Mouse (Mus musculus): Measurements from ENCODE around the gene Arhgap27. TPM values are rescaled to one million over a fixed set of nuclear protein-coding genes. Genes with fewer than 3 reads are reported as not detected.

Gene Arhgap27
- total and polyA plus RNA-seq, 3 experiments: 11.8 to 30.9 (median 26.1) TPM

DNA sequence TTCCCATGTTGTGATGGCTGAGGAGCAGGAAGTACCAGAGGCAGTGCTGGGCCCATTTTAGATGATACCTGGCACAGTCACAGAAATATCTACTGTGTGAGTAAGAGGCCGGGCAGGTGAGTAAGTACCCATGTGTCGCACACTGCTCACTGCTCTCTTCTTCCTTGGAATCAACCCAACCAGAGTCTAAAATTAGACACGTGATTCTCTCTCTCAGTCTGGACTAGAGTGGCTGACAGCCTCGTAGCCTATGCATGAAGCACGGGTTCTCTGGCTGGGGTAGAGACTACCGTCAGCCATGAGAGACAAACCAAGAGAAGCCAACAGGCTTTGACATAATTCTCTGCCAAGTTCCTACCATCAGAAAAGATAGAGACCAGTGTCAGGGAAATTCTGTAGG, 14.8 kb upstream of the Arhgap27 start:
- Histone ChIP-seq H3K79me2 (replicated peaks; ENCODE audit: control insufficient read depth, extremely low read depth, insufficient read depth, poor library complexity, severe bottlenecking) (no peaks in the 10 kb centered on the region), H3K9me3 (replicated peaks; ENCODE audit: low read length) (no peaks in the 10 kb centered on the region), H3K4me2 (ENCODE audit: insufficient read depth, low read depth, poor library complexity, severe bottlenecking) (no peak overlapping the region), H3K4me1 (ENCODE audit: control insufficient read depth in 1 of 2, insufficient read depth in 2 of 2) (peaks cover 49 to 100% of the 10 kb centered on the region in 2 experiments), H3K4me3 (replicated peaks in 1 of 3; ENCODE audit: low read depth in 2 of 3, low read length in 2 of 3, poor library complexity in 1 of 3) (no peak overlapping the region), H3K27me3 (replicated peaks) (no peaks in the 10 kb centered on the region), H3K27ac (ENCODE audit: insufficient read depth, low read depth) (no peak overlapping the region), H3K36me3 (replicated peaks in 1 of 2; ENCODE audit: control insufficient read depth in 1 of 2, insufficient read depth in 1 of 2, low read length in 1 of 2) (peaks cover 34 to 75% of the 10 kb centered on the region in 2 experiments), H3K9ac (ENCODE audit: insufficient read depth, low read depth) (no peak overlapping the region)
- TF ChIP-seq GABPA (IDR thresholded peaks at IDR 0.05; ENCODE audit: insufficient replicate concordance, low read depth, low read length): no peak
- no peak for TF ChIP-seq MXI1 (IDR thresholded peaks at IDR 0.05; ENCODE audit: low read depth, low read length)
- no peak for TF ChIP-seq JUN (IDR thresholded peaks at IDR 0.05; ENCODE audit: insufficient read depth, low read depth, low read length)
- no peak for TF ChIP-seq ETS1 (conservative IDR thresholded peaks at IDR 0.05; ENCODE audit: low read depth, low read length)
- TF ChIP-seq SIN3A (IDR thresholded peaks at IDR 0.05; ENCODE audit: low read length): no peak
- TF ChIP-seq HCFC1 (IDR thresholded peaks at IDR 0.05; ENCODE audit: low read depth, low read length): no peak
- TF ChIP-seq RCOR1 (conservative IDR thresholded peaks at IDR 0.05; ENCODE audit: low read depth, low read length): no peak
- dilution Hi-C loops (cut with MboI; ENCODE audit: extremely low pct_ligation_motif_present, extremely low pct_unique_long_range_greater_than_20kb, low sequenced_read_pairs) (no loop called here), in situ Hi-C loops (cut with MboI; ENCODE audit: low pct_ligation_motif_present, low pct_unique_long_range_greater_than_20kb, low sequenced_read_pairs) (no loop called here)
- no peak for DNase-seq (ENCODE audit: extremely low read depth)

DNA sequence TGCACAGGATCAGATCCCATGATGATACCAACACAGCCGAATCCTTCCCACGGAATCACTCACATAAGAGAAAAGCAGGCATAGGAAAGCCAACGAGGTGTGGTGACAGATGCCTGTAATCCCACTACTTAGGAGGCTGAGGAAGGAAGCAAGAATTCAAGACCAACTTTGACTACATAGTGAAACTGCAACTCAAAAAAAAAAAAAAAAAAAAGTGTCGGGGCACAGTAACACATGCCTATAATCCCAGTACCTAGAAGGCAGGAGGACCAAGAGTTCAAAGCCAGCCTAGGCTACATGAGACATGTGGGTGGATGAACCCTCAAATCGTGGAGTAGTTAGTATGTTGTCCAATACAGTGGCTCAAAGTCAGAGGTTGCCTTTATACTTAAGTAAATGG, 12.3 kb upstream of the Arhgap27 start:
- Histone ChIP-seq H3K79me2 (replicated peaks; ENCODE audit: control insufficient read depth, extremely low read depth, insufficient read depth, poor library complexity, severe bottlenecking) (no peaks in the 10 kb centered on the region), H3K9me3 (replicated peaks; ENCODE audit: low read length) (no peaks in the 10 kb centered on the region), H3K4me2 (ENCODE audit: insufficient read depth, low read depth, poor library complexity, severe bottlenecking) (no peak overlapping the region), H3K4me1 (ENCODE audit: control insufficient read depth in 1 of 2, insufficient read depth in 2 of 2) (peaks cover 52 to 99% of the 10 kb centered on the region in 2 experiments), H3K27me3 (replicated peaks) (no peaks in the 10 kb centered on the region), H3K27ac (ENCODE audit: insufficient read depth, low read depth) (no peak overlapping the region), H3K9ac (ENCODE audit: insufficient read depth, low read depth) (no peak overlapping the region), H3K36me3 (replicated peaks in 1 of 2; ENCODE audit: control insufficient read depth in 1 of 2, insufficient read depth in 1 of 2, low read length in 1 of 2) (peaks cover 34 to 82% of the 10 kb centered on the region in 2 experiments), H3K4me3 (replicated peaks in 1 of 3; ENCODE audit: low read depth in 2 of 3, low read length in 2 of 3, poor library complexity in 1 of 3) (no peak overlapping the region)
- DNase-seq (ENCODE audit: extremely low read depth): no peak
- in situ Hi-C loops (cut with MboI; ENCODE audit: low pct_ligation_motif_present, low pct_unique_long_range_greater_than_20kb, low sequenced_read_pairs): no loop called here
- dilution Hi-C loops (cut with MboI; ENCODE audit: extremely low pct_ligation_motif_present, extremely low pct_unique_long_range_greater_than_20kb, low sequenced_read_pairs): no loop called here
- TF ChIP-seq EP300 (IDR thresholded peaks at IDR 0.05; ENCODE audit: low read length) (0 out of 2 replicates have a peak, but pooled peaks have one; percentile 29), IRF4 (IDR thresholded peaks at IDR 0.05; ENCODE audit: low read depth, low read length) (0 out of 2 replicates have a peak, but pooled peaks have one; percentile 8), MEF2A (IDR thresholded peaks at IDR 0.05; ENCODE audit: borderline replicate concordance, low read depth, low read length) (no peak), USF2 (conservative IDR thresholded peaks at IDR 0.05; ENCODE audit: low read depth, low read length) (no peak), ZNF384 (IDR thresholded peaks at IDR 0.05; ENCODE audit: low read depth, low read length) (peak; percentile 92), JUND (conservative IDR thresholded peaks at IDR 0.05; ENCODE audit: low read depth, low read length) (no peak), TCF12 (IDR thresholded peaks at IDR 0.05; ENCODE audit: low read depth, low read length) (no peak), TBP (conservative IDR thresholded peaks at IDR 0.05; ENCODE audit: low read depth, low read length) (no peak), ELF1 (IDR thresholded peaks at IDR 0.05; ENCODE audit: low read depth, low read length) (no peak), BHLHE40 (IDR thresholded peaks at IDR 0.05; ENCODE audit: low read depth, low read length) (no peak)
